Mouse (Mus musculus): ENCODE measurements around the gene Gm38394. TPM values are rescaled to one million over a fixed set of nuclear protein-coding genes. Genes with fewer than 3 reads are reported as not detected.

The Gm38394 gene
- total RNA-seq, 2 experiments from 2014 or later = 22.2 to 28.3 TPM

- no peak for DNase-seq
Measured at GRCm38 (mm10) chr1:133664203-133664970, 3.3 kb upstream of the Gm38394 start.

DNA sequence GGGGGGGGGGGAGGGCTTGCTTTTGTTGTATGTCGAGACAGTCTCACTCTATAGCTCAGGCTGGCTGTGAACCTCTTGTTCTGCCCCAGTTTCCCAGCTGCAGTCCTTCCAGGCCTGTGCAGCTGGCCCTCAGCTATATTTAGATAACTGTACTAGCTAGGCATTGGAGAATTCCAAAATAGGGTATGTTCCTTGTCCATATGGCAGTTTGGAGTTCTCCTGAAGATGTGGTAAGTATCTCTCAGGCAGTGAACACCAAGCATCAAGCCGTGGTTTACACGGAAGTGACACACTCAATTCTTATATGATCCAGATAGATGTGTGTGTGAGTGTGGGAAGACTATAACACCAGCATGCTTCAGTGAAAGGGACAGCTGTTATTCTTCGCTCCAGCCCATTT lies 2.3 kb upstream of the Gm38394 start:
- DNase-seq = no peak

GRCm38 (mm10) chr1:133662941-133663340 lies 1.8 kb upstream of the Gm38394 start:
- no peak for DNase-seq

DNA sequence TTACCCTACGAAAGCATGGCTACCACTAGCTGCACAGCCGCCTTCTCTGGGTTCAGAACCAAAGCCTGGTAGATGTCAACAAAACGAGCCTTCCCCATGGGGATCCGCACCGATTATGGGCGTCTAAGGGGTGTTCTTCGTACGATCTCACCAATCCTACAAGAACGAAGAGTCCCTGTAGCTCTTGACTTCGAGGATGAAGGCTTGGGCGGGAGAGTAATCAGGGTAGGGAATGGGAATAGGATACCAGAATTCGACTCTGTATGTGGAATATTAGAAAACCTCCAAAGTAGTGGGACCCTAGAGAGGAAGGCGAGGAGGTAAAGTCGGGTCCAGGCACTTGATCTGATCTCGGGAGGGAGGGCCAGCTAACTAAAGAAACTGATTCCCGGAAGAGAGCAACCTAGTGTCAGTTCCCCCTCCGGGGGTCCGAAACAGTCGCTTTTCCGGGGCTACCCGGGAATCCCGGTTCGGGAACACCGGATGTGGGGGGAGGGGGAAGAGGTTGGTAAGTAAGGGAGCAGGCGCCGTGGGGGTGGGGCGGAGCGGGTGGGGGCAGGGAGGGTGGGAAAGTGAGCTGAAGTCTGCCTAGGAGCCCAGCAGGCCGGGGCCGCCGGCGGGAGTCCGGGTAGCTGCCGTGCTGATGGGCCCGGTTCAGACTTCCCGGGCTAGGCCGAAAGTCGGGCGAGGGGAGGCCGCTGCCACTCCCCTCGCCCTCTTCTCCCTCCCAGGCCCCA lies 484 bp downstream of the Gm38394 start, which contains the start of gene Zbed6:
TSS of gene Zbed6 (minus strand) at position 420 of the 737 bp plus-strand sequence.
- peak; percentile 63 for DNase-seq

- no peak for DNase-seq
Measured at GRCm38 (mm10) chr1:133658878-133659277, 2.2 kb downstream of the Gm38394 start.

DNA sequence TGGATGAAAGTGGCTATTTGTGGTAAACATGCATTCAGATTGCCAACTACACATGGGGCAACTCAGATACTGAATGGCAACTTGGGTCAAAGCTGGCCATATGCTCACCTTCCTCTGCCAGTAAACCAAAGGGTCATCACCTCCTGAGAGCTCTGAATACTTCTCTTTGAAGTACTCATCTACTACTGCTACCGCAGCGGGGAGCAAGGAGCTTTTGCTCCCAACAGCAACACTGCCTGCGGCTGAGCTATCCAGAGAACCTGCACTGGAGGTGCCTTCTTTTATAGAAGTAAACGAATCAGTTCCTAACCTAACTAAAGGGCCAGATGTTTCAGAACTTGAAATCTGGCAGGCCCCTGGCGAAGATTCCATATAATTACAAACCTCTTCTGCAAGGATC lies 4.3 kb downstream of the Gm38394 start:
- DNase-seq = no peak

GRCm38 (mm10) chr1:133653033-133653432 lies 8.1 kb downstream of the Gm38394 start:
- no peak for DNase-seq

- DNase-seq = no peak
Measured at GRCm38 (mm10) chr1:133650288-133651055, 10.6 kb downstream of the Gm38394 start.

DNA sequence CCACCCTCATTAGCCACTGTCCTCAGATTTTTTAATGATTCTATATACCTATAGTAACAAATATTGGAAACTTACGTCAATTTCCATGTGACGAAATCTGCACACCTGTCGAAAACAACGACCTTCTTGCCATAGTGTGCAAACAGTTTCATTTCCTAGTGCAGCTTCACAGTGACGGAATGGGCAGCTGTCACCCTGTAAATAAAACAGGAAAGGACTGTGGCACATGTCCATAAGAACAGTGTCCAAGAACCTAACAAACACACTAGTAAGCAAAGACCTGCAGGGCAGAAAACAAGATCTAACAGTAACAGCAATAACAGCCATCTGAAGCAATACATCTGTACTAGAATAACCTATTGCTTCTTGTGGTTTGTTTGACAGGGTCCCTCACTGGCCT lies 15.5 kb downstream of the Gm38394 start:
- DNase-seq = no peak

DNA sequence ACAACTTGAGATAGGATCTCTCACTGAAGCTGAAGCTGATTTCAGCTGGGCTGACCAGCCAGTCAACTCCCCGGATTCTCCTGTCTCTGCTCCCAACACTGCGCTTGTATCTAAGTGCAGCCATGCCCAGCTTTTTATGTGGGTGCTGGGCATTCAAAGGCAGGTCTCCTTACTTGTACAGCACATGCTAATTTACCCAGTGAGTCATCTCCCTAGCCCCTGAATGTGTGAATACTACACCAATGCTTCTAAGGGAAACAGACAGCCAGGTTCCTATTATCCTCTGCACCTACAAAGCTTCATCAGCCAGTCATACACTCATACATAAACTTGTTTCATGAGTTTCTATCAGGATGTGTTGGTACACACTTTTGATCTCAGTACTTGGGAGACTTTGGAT lies 20.0 kb downstream of the Gm38394 start:
- DNase-seq = no peak

- no peak for DNase-seq
Measured at GRCm38 (mm10) chr1:133638517-133638916, 22.6 kb downstream of the Gm38394 start.

- DNase-seq = no peak
Measured at GRCm38 (mm10) chr1:133632168-133632567, 28.9 kb downstream of the Gm38394 start.

DNA sequence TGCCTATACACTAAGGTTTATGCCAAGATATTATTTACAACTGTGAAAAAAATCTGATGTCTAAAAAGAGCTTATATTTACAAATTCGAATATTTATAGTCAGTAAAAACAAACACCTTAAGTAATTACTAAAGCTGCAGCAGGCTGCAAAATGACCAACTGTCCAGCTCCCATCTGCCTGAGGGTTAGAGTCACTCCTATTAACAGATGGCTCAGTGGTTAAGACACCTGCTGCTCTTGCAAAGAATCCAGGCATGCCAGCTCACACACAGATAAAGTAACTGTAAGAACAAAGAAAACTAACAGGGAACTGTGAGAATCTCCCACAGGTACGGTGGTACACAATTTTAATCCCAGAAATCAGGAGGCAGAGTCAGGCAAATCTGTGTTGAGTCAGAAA lies 36.1 kb downstream of the Gm38394 start:
- DNase-seq = no peak

DNA sequence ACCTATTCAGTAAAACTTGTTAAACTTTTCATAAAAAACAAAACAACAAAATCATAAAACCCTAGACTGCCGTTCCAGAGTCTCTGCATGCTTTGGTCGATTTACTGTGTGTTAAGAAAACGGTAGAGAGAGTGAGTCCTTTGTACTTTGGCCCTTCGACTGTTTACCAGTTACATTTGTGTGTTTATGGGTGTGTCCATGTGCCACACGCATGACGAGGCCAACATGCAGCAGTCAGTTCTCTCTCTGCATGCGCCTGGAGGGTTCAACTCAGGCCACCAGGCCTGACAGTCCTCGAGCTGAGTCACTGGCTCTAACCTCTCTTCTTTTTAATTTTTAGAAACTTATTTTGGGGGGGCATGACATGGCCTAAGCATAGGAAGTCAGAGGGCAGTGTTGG lies 42.8 kb downstream of the Gm38394 start:
- DNase-seq = no peak

GRCm38 (mm10) chr1:133617908-133618307 lies 43.2 kb downstream of the Gm38394 start:
- DNase-seq = no peak

DNA sequence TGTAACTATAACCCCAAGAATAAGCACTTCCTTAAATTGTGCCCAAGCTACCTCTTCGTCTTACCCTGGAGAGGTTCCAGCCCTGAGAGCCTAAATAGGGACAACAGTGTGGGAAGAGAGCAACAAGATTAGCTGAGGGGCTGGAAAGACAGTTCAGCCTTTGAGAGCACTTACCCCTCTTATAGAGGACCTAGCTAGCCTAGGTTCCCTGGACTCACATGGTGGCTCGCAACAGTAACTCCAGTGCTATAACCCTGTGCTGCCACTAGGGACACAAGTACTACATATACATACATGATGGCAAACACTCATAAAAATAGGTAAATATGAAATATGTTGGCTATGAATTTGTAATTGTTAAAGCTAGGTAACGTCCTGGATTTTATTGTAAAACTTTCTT lies 47.3 kb downstream of the Gm38394 start:
- DNase-seq = no peak

- DNase-seq = no peak
Measured at GRCm38 (mm10) chr1:133611436-133611835, 49.7 kb downstream of the Gm38394 start.

DNA sequence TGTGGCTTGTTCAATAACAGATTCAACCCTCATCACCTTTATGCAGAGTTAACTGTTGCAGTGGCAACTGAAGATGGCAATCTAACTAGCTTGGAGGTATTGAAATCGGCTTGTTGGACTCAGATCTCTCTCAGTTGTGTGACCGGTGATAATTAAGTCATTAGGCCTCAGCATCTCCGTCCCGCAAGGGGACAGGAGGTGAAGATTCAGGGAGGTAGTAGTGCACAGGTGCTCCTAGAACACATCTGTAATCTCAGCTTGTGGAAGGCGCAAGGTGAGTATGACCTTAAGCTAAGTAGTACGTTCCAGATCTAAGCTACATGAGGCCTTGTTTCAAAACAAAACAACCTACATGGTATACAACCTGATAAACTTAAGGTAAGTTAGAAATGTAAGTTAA lies 50.5 kb downstream of the Gm38394 start:
- no peak for DNase-seq

DNA sequence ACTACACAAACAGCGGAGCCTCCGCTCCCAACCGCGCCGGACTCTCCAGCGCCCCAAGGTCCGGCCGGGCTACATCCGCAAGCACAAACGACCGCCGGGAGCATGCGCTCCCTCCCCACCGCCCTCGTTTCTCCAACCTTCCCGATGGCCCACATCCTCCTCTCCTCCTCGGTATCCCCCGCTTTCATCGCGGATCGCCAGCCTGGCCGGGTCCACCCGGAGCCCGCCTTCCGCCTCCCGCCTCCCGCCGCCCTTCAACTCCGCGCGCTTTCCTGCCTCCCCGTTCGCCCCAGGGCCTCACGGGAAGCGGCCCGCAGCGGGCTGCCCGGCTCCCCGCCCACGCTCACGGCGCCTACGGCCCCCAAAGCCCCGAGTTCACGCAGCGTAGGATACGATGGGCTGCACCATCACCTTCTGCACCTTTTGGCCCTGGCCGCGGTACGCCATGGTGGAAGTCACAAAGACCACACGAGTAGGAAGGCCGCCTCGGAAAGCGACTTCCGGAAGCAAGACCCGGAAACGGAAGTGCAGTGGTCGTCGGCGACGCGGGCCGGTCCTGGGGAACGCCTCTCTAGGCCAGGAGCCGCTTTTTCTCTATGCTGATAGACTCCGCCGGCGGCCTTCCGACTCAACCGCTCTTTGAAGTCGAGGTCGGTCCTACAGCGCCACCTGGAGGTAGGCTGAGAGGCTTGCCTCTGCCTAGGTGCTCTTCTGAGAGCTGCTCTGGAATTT lies 51.2 kb downstream of the Gm38394 start, which contains the start of gene Snrpe:
TSS of gene Snrpe (minus strand) at position 521 of the 732 bp plus-strand sequence.
- peak; percentile 94 for DNase-seq

GRCm38 (mm10) chr1:133603174-133603573 lies 57.9 kb downstream of the Gm38394 start:
- DNase-seq = no peak

GRCm38 (mm10) chr1:133596298-133597007 lies 64.7 kb downstream of the Gm38394 start:
- DNase-seq = no peak
